Mouse (Mus musculus) erythroblast, embryonic 14.5 days (primary cell): ENCODE data around the gene Fcgrt.

Source experiments
- GATA1 ChIP-seq: IDR thresholded peaks from 2 replicates; pipeline ENCODE4 v1.6.1; 2012; ENCODE audit warnings: low read length, inconsistent platforms, mixed read lengths
- TAL1 ChIP-seq: IDR thresholded peaks from 3 replicates; pipeline ENCODE4 v1.6.1; 2012; ENCODE audit warnings: low read length, inconsistent platforms, mixed read lengths

DNA sequence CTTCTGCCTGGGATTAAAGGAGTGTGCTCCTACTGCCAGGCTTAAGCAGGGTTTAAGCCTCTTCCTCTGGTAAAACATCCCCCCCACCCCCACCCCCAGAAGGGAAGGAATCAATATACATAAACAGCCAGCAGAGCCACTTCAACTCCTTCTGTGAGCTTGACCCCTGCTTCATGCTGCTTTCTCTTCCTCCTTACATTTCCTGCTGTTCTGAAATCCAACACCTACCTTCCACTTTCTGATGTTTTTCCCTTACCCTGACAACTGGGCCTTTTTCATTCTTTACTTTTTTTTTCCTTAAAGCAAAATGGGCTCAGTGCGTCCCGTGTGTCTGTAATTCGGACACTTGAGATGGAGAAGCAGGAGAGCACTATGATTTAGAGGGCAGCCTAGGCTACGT lies 46.7 kb upstream of the Fcgrt start:
- TF ChIP-seq GATA1 (no peak), TAL1 (no peak)
